Mouse (Mus musculus): ENCODE results near the gene Nfasc.

The Nfasc gene

DNA sequence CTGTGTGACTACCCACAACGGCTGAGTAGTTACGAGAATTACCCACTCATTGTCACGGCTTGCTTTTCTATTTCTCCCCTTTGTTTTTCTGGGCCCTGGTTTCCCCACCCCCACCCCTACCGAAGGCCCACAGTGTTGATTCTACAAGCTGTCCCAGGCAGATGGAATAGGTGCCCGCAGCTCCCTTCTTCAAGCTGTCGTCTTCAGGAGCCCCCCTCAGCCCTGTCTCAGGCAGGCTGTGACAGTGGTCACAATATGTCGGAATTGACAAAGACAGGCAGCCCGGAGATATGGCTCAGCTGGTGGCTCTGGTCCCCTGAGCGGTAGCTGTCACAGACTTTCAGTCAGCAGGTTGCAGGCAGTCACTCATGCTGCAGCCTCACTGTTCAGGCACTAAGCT lies 90.9 kb downstream of the Nfasc start:
- ATAC-seq (ENCODE audit: low TSS enrichment): no peak

DNA sequence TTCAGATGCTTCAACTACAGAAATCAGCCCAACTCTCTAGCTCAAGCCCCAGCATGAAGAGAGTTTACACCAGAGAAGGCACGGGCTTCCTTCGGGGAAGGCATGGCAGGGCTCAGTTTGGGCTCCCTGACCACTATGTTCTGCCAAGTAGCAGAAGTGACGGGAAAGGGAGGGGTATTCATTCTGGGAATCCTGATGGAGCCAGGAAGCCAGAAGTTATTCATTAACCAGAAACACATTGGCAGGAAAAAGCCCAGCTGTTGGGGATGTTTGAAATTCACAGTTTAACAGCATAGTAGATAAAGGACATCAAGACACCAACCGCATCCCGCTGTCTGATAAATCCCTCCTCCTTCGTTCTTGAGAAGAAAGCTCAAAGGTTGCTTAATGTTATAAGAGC lies 93.6 kb downstream of the Nfasc start:
- ATAC-seq (ENCODE audit: low TSS enrichment): no peak

DNA sequence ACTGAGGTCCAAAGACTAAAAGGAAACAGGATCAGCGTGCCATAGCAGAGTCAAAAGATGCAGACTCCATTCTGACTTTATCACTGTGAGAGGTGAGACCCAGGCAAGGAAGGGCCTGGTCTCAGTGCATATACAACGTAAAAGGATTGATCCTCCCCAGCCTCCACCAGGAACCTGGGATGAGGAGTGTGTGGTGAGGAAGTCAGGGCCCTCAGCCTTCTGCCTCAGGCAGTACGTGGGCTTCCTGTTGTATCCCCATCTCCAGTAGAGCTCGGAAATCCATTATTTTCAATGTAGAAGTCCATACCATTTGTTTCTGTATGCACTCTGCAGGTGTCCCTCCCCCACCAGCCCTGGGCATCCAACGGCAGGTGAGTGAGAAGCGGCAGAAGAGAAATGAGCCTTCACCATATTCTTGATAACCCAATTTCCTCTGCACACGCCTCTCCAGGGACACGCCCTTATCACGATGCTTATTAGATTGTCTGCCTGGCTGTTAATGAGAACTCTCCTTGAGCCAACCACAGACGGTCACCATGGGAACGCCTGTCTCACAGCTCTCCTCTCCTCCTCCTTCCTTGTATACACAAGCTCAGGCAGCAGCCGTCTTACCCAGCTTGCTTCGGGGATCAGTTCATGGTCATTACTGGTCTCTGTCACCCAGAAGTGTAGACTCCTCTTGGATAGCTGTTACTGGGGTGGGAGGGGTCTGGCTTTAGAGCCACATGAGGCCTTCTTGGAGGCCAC lies 100.4 kb downstream of the Nfasc start:
- ATAC-seq (ENCODE audit: low TSS enrichment): peak; percentile 60

DNA sequence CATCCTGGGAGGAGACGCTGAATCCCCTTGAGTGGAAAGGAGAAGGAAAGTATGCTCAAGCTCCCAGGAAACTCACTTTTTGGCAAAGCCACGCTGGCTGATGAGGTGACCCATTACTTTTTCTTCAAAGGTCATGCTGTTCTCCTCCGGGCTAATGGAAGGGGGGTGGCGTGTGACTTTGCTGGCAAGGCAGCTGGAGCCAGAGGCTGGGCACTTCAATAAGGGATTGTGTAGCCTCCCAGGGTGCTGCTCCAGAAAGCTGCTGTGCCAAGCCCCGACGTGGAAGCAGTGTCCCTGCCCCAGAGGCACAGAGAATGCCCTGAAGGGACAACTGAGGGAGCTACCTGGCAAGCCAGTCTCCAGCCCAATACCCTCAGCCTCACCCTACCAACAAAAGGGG lies 101.3 kb downstream of the Nfasc start:
- ATAC-seq (ENCODE audit: low TSS enrichment): peak; percentile 20; the same call in 1 of the 2 replicates

DNA sequence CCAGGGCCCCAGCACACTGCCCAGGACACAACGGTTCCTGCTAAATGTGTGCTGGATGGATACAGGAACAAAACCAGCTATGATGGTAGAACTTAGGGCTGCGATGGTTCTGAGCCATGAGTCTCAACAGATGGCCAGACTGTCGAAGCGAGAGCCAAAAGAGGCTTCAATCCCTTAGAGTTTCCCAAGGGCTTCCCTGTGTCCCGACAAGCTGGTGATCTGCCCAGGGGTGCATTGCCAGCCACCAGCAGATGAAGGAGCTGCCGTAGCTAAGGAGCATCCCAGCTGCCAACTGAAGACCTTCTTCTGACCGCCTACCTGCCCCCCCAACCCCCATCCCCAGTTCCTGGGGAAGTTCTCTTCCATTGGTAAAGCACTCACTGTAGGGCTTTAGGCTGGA lies 104.3 kb downstream of the Nfasc start:
- ATAC-seq (ENCODE audit: low TSS enrichment): peak; percentile 28; the same call in 1 of the 2 replicates

DNA sequence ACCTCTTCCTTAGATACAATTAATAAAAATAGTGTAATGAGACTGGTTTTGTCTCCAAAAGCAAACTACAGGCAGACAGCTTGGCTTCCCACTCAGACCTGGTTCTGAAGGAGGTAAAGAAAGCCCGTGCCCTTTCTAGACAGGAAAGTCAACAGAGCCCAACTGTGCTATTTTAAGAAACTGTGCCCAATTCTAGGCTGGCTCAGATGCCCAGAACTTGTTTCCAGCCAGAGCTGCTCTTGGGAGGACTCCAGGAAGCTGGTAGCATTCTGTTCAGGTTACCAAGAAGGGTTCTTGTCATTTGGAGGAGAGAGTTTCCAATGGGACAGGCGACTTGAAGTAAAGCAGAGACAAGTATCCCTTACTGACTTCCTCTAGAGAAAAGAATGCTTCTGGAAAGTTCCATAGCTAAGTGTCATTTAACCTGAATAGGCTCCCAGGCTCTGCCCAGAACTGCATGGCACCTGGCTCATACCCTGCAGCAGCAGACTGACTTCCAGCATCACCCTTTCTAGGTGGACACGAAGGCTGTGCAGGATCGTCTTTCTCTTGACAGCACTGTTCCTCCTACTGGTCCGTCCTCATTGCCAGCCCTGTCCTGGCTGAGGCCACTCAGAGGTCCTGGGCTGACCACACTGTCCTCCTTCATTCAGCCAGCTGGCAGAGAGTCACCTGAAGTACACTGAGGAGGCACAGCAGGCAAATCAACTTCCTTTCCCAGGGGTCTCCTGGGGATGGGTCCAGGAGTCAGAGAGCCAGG lies 111.8 kb downstream of the Nfasc start:
- ATAC-seq (ENCODE audit: low TSS enrichment): peak; percentile 31

DNA sequence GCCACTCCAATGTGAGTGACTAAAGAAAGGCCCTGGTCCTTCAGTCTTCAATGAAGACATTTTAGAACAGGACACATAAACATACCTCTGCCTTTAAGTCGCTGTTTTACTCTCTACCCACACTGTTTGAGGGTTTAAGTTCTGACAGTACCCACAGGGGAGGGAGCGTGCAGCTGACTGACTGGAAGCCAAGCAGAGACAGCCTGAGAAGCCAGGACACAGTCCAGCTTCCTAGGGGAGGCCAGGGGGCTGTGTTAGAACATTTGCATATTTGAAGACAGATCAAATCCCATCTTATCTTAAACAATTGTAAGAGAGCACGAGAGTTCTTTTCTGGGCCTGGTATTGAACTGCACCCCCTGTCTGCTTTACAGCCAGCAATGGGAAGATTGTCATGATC lies 113.0 kb downstream of the Nfasc start:
- no peak for ATAC-seq (ENCODE audit: low TSS enrichment)

DNA sequence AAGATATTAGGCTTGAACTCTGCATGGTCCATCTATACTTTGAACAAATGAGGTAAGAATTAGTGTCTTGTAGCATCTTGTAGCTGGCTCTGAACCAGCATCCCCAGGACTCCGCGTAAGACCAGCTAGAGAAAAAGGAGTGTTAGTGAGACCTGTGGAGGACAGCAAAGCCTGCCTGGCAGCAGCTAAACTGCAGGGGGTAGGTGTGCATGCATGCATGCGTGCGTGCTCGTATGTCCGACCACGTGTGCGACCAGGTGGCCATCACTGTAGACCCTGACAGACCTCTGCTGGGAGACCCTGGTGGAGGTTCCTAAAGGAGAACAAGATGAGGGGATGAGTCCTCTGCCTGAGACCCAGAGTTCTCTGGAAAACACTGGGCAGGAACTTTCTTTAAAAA lies 113.4 kb downstream of the Nfasc start:
- no peak for ATAC-seq (ENCODE audit: low TSS enrichment)

DNA sequence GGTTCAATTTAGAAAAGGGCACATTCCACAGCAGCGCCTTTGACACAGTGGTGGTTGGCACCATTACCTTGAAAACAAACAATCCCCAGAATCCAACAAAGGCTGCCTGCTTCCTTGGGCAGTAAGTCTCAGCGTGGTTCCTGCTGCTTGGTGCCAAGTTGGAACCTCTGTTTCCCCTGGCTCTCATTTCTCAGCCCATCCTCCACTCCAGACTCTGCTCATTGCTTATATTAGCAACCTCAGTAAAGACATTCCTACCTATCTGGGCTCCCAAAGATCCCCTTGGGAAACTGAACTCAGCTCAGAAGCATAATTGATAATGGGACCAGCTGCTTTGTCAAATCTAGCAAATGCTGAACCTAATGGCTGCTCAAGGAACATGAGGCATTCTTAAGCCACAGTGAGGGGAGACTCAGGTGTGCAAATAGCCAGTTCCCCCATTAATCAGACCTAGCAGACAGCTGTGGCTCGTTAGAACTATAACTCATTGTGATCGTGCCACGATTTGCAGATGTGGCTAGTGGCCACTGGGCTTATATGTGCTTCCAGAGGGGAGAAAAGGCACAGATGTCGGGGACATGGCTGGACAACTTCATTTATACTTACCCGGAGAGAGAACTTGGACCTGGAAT lies 115.4 kb downstream of the Nfasc start:
- no peak for ATAC-seq (ENCODE audit: low TSS enrichment)

DNA sequence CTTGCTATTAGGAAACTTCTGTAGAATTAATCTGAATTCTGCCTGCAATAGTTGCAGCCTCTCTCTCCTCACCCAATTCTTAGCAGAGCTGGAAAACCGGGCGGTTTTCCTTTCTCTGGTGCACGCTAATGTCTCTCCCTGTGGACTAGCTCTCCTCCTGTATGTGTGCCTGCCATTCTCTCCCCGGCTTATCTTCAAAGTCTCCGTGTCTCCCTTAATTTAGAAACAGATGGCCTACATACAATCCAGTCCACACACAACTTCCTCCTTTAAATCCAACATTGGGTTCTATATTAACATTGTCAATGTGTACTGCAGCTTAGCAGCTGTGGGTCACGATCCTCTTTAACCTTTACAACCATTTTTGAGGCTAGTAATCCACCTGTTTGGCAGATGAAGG lies 116.6 kb downstream of the Nfasc start:
- peak; percentile 40 for ATAC-seq (ENCODE audit: low TSS enrichment)

DNA sequence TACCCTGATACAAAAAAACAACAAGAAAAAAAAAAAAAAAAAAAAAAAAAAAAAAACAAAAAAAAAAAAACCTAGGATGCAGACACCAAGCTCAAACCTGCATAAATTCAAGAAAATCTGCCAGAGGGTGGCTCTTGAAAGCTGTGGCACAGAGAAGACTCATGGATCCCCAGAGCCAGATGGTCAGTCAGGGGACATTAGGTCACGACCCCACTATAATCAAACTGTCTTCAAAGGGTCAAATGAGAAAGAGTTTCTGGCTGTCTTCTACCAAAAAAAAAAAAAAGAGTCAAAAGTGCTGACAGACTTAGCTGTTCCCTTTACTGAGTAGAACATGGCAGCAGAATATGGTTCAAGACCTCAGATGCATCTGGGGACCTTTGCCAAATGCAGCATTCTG lies 117.1 kb downstream of the Nfasc start:
- no peak for ATAC-seq (ENCODE audit: low TSS enrichment)

DNA sequence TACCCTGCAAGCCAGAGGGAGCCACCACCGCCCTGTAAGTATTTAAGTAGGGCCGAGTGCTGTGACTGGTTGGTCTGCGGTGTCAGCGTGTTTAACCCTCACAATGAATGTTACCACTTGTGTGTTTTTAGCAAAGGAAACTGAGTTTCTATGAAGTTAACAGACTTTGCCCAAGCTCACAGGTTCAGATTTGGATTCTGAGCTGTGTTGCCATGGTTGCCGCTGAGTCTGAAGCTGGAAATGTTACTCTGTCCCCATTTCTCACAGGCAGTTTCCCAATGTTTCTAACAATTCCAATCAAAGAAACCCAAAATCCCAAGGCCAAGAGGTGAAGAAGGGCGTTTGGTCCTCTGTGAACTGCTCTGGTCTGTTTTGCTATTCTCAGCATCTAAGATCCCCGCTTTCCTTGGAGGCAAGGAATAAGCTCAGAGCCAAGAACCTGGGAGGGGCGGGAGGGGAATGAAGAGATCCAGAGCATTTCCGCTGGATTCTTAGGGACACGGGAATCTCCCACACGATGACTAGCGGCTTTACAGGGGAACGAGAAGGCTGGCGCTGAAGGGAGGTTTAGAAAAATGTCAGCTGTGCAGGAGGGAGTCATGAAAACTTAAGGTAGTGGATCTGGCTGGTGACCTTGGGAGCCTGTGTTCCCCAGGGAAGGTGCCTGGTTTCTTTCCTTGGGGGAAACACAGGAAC lies 117.8 kb downstream of the Nfasc start:
- peak; percentile 69 for ATAC-seq (ENCODE audit: low TSS enrichment)

DNA sequence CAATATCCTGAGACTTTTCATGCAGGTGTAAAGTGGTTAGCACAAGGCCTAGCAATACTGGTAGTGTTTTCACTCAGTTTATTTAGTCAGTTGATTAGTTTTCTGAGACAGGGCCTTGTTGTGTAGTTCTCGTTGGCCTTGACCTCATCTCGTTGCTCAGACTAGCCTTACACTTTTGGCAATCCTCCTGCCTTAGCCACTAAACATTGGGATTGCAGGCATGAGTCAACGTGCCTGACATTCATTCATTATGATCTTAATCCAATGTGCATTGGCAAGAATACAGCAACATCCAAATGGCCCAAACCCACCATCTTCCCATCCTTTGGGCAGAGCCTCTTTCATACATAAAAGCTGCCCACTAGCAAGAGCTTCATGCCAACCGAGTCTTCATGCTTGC lies 129.5 kb downstream of the Nfasc start:
- no peak for ATAC-seq (ENCODE audit: low TSS enrichment)

DNA sequence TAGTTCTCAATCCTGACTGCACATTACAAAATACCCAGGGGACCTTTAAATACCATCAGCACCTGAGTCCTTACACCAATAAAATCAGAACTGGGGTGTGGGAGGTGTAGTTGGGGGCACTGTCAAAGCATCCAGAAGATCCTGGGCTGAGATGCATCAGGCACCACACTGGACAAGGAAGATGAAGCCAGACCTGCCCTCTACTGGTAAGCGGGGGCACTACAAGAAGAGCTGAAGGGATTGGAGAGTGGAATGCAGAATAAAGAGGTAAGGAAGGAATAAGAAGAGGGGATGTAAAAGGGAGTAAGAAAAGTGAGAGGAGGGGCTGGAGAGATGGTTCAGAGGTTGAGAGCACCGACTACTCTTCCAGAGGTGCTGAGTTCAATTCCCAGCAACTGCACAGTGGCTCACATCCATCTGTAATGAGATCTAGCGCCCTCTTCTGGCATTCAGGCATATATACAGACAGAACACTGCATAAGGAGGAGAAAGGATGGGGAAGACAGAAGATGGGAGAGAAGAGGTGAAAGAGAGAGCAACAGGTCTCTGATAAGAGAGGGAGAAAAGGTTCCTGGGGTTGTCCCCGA lies 132.5 kb downstream of the Nfasc start:
- ATAC-seq (ENCODE audit: low TSS enrichment): peak; percentile 57

DNA sequence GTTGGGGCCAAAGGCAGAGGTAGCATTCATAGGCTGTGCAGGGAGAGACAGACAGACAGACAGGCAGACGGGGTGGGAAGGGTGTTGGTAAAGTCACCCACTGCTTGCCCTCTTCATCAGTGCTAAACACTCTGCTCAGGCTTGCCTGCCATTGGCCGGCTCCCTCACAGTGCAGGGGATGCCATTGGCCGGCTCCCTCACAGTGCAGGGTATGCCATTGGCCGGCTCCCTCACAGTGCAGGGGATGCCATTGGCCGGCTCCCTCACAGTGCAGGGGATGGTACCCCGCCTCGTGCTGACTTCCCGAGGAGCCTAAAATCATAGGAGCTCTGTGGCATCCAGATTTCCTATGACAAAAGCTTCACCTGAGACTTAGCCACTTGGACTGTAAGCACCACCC lies 139.4 kb downstream of the Nfasc start:
- ATAC-seq (ENCODE audit: low TSS enrichment): peak; percentile 36

DNA sequence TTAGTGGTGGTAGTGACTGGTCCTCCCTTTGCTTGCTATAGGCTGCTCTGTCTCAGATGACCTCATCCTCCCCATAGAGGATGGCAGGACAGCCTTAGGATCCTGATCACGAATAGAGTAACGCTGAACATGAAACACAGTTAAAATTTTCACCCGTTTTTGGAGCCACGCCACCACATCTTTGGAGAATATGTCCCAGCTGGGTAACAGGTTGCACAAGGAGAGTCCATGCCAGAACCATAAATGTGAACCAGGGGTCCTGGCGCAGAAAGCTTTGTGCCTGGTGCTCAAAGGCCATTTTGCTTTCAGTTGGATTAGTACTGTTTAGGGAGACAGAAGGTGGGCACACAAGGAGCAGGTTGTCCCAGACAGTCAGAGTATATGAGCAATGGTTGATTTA lies 143.6 kb downstream of the Nfasc start:
- no peak for ATAC-seq (ENCODE audit: low TSS enrichment)

DNA sequence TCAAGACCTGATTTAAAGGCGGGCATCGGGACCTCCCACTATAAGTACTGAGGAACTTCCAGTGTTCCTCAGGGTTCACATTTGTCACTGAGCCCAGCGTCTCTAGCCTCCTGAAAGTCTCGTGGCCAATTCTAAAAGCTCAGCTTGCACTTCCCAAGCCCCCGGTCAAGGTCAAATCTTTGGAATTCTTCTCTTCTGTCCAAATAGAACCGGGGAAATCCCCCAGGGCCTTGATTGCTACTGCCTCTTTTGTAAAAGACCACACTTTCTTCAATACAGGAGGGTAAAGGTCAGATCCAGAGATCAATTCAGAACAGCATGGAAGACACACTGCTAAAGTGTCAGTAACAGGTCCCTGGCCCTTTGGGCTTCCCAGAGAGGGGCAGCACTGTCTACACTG lies 145.9 kb downstream of the Nfasc start:
- ATAC-seq (ENCODE audit: low TSS enrichment): no peak

DNA sequence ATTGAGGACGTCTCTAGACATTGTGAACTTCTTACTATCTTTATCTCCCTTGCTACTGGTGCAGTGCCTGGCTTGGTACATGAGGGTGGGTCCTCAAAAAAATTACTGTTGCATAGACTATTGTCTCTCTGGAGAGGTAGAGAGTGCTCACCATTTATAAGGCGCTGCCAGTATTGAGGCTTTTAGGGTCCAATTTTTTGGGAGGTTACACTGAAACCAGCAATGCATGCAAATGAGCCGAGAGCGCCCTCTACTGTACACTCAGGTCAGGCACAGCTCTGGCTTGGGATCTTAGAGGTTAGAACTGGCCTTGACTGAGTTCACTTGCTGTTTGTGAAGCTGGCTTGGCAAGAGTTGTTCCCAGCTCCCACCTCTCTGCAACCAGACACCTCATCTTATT lies 147.0 kb downstream of the Nfasc start:
- peak; percentile 45; the same call in 1 of the 2 replicates for ATAC-seq (ENCODE audit: low TSS enrichment)

DNA sequence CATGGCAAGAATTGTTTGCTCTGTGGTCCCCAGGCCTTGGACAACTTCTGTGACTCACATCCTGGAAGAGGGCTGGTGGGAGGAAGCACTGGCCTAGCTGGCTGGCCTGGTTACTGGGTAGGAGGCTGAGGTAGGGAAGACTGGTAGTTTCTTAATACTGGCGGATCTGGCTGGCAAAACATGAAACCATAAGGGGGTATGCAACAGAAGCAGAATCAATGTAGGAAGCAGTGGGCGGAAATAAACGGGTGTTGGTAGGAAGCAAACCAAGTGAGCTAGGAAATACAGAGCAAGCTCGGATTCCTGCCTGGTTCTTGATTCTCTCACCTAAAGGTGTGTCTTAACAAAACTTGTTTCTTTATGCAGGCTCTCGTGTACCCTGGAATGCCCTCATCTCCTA lies 149.5 kb downstream of the Nfasc start:
- peak; percentile 25; the same call in 1 of the 2 replicates for ATAC-seq (ENCODE audit: low TSS enrichment)

DNA sequence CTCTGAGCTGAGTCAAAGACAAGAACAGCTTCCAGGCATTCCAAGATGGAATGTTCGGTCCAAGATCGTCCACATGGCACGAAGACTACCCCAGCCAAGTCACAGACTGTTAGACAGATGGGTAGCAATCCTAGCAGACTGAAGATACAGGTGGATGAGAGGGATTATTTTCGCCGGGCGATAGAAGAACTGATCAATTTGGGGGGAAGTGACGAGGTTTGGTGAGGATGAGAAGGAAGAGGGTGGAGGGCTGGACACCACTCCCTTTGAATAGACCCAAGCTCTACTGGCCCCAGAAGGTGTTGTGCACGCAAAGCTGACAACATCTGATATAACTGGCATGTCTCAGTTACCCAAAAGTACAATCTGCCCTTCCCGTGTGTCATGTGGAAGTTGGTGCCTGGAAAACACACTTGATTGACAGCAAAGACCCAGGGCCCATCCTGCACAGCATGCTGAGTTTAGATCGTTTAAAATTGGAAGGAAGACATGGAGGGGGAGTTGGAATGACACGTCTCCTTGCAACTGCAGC lies 150.1 kb downstream of the Nfasc start:
- ATAC-seq (ENCODE audit: low TSS enrichment): peak; percentile 48

DNA sequence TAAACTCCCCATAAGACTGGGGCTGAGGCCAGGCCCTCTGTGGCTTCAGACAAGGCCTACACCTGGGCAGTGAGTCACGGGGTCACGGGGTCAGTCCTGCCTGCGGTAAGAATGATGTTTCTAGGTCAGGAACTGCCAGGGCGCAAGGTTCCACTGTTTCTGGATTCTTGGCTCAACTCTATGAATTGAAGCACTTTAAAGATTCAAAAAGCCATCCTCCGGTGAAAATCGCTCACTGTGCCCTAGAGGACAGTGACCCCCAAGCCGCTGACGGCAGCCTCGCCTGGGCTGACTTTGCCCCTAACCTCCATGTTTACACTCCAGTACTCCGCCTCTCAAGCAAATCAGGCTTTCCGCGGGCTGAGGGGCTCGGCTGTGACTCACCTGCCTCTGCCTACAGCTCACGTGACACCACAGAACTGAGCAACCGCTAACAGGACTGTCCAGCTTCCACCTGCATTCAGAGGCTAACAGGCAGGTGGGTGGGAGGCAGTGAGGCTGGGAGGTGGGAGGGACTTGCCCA lies 154.9 kb downstream of the Nfasc start:
- ATAC-seq (ENCODE audit: low TSS enrichment): no peak
